Mouse (Mus musculus) c-Kit-positive CD71-positive TER-119-positive erythroid progenitor cells, embryonic 14.5 days (primary cell): Measurements from ENCODE around the gene Hist3h2ba.
A peak's percentile ranks its signal among the peaks of the same experiment; 100 is the strongest.

ENCODE experiments used
- DNase-seq: peaks from one replicate; pipeline ENCODE4 v3.0.0-alpha.2; 2013; ENCODE audit warnings: low spot score

The Hist3h2ba gene

DNA sequence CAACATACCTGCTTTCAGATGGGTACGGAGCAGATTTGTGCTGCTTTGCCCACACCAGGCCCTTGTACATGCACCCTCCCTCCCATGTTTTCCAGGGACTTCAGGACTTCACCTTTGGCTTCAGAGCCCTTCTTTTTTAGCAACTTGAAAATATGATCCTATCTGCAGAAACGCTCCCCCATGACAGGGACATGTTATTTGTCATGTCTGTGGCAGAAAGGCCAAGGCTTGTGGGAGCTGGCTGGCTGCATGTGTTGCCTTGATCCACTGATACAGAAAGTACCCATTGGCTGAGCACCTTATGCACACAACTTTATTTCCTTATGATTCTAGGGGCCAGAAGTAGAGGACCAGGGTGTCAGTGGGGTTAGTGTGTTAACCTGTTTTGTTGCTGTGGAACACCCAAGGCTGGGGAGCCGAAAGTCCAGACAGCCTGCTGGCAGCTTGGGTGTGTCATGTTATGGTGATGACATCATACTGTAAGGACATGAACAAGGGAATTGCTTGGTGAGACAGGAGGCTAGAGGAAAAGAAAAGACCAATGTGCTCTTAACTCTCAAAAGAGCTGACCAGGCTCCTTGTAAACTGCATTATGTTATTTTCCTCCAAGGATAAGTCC lies 36.7 kb downstream of the Hist3h2ba start:
- DNase-seq, result no peak

DNA sequence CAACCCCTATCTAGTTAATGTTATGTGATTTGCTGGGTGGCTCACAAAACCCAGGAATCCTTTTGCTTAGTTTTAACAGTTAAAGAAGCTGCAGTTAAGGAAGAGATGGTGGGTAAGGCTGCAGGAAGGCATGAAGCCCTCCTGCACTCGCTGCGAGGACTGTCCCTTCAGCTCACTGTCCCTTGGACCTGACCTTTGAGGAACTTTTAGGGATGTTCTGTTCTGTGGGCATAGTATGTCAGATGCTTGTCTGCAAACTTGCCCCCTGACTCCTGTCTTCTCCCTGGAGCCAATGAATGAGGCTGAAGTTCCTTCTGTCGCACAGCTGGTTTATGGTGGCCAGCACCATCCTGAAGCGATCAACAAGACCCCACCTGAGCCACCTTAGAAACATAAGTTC lies 40.4 kb downstream of the Hist3h2ba start:
- no peak for DNase-seq

DNA sequence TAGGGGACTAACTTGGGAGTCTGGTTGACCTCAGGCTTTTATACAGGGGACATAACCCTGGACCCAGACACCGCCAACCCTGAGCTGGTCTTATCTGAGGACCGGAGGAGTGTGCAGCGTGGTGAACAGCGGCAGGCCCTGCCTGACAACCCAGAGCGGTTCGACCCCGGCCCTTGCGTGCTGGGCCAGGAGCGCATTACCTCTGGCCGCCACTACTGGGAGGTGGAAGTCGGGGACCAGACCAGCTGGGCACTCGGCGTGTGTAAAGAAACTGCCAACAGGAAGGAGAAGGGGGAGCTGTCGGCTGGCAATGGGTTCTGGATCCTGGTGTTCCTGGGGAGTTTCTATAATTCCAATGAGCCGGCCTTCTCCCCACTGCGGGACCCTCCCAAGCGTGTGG lies 41.4 kb downstream of the Hist3h2ba start:
- no peak for DNase-seq

DNA sequence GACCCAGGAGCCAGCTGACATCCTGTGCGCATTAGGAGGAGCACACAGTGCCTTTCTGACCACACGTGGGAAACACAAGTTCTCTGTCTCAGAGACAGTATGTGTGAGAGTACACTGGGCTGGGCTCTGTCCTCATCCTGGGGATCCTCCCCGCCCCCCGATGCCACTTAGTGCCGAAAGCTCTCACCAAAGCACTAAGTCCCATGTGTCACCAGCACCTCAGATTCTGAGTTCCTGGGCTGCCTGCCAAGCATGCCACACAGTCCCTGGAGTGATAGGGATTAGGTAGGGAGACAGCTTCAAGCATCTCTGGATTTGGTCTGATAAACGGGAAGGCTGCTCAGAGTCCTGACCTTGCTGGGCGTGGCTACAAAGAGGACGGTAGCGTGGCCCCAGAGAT lies 42.1 kb downstream of the Hist3h2ba start:
- DNase-seq, result no peak

GRCm38 (mm10) chr11:58991911-58992310 lies 43.2 kb downstream of the Hist3h2ba start:
- no peak for DNase-seq

DNA sequence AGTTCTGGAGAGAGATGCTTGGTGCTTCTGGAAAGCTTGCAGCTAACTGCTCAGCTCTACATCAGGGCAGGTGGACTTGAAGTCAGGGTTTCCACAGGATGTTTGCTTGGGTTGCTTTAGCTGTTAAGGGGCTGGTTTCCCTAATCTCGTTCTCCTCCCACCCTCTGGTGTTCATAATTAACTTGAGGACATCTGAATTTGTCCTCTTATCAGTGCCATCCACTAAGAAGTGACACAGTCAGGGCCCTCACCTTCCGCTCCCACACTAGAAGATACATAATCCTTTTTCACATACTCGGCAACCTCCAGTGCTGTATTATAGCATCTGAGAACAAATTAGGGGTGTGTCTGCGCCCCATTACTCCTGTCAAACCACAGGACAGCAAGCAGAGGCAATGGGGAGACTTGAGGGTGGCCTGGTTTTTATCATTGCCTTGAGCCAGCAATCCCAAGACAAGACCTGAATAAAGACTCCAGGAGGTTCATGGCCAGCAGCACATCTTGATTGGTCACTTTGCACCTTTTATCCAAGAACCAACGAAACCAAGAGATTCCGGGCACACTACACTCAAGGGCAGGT lies 44.5 kb downstream of the Hist3h2ba start:
- DNase-seq, result no peak

DNA sequence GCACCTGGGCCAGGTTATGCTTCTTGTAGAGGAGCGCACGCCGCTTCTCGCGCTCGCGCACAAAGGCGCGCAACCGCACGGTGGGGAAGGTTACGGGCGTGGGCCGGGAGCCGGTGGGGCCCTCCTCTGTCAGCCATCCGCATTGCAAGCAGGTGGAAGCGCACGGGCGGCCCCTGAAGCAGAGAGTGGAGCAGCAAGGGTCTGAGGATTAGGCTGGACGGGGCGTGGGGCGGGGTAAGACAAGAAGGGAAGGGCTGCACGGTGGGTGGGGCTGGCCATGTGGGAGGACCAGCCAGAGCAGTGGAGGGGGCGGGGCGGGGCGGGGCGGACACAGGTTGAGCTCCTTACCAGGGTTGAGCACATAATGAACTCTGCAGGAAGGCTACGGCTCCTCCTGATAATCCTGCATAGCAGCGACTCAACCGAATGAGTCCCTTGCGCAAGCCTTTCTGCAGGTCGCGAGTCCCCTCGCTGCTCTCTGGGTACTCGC lies 45.7 kb downstream of the Hist3h2ba start:
- DNase-seq, result peak; percentile 49

GRCm38 (mm10) chr11:58995061-58995806 lies 46.5 kb downstream of the Hist3h2ba start:
- DNase-seq, result no peak

GRCm38 (mm10) chr11:58995807-58996370 lies 47.2 kb downstream of the Hist3h2ba start:
- no peak for DNase-seq

GRCm38 (mm10) chr11:58997541-58997940 lies 48.8 kb downstream of the Hist3h2ba start:
- no peak for DNase-seq
